ENCODE assay signal across 8 mouse cellular contexts in the genomic region with DNA sequence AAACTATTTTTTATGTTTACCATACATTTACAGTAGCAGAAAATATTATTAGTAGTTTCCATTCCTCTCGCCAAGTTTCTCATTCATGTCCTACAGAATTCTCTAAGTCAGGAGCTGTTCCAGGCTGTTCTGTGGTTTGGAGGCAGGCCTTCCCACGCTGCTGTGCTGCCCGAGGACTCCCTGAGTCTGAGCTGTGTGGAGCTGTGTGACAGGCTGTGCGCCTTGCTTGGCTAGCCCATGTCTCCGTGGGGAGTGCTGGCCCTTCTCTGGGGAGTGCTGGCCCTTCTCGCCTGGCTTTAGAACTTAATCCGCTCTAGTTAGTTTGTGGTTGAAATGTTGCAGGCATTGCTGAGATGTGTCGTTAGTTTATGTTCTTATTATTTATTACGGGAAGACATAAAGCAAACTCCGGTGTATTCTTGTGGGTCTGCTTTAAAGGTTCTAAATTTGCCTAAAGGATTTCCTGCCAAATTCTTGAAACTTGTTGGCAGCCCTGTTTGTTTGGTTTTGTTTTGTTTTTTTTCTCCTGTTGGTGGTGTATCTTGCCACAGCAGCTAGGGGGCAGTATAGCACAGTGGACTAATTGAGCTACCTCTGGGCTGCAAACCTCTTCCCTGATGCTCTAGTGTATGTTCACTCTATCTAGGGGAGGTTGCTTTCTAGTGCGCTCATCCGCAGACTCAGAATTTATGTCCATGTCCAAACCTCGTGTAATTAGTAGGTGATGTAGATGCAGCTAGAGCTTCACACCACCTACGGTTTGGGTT. TPM values are rescaled to one million over a fixed set of nuclear protein-coding genes. Genes with fewer than 3 reads are reported as not detected.
DNase-seq lines count a peak whose midpoint lies in the region; ATAC-seq and TF ChIP-seq lines count a peak whose summit lies in the region.

No protein-coding gene starts in this region.

- peak; percentile 80 for TF ChIP-seq CTCF in cerebellum, adult 2 months (IDR thresholded peaks at IDR 0.05; ENCODE audit: borderline replicate concordance, insufficient read depth, low read depth, low read length)

- 57% methylated on average over 14 of the region's 14 CpGs for WGBS in midbrain, embryonic 11.5 days
- 64% methylated on average over 14 of the region's 14 CpGs for WGBS in midbrain, embryonic 16.5 days
- WGBS in cerebellum, adult 2 months: 24% methylated on average over 14 of the region's 14 CpGs

- H3K9me3 ChIP-seq in midbrain, embryonic 11.5 days (ENCODE audit: control insufficient read depth, low read length): no peaks in the 10 kb centered on the region
- H3K9me3 ChIP-seq in midbrain, embryonic 16.5 days (replicated peaks; ENCODE audit: control insufficient read depth, low read length, poor library complexity, severe bottlenecking): no peaks in the 10 kb centered on the region

- no peak overlapping the region for H3K9ac ChIP-seq in midbrain, embryonic 11.5 days (ENCODE audit: low read length)
- no peak overlapping the region for H3K9ac ChIP-seq in midbrain, embryonic 16.5 days (ENCODE audit: low read depth, low read length)

- DNase-seq in midbrain, embryonic 11.5 days (ENCODE audit: low spot score, missing footprints): peak; percentile 91
- peak; percentile 75 for DNase-seq in Muller cell, postnatal 12 days (ENCODE audit: inconsistent ontology term)
- DNase-seq in cerebellum, adult 2 months: peak; percentile 62 to 70
- DNase-seq in layer of hippocampus, adult 11-12 months (ENCODE audit: low spot score): peak; percentile 59
- peak; percentile 55 for DNase-seq in mesoderm, embryonic 11.5 days (ENCODE audit: low read depth, low spot score)
- DNase-seq in urinary bladder, postnatal 4 days (ENCODE audit: low spot score in 2 of 2): no peak

- no peak overlapping the region for H3K27ac ChIP-seq in midbrain, embryonic 11.5 days (ENCODE audit: low read depth, low read length)
- no peak overlapping the region for H3K27ac ChIP-seq in midbrain, embryonic 16.5 days (ENCODE audit: low read length)
- H3K27ac ChIP-seq in cerebellum, adult 2 months (ENCODE audit: insufficient read depth, low read length): no peak overlapping the region

- TF ChIP-seq POLR2A in cerebellum, adult 2 months (IDR thresholded peaks at IDR 0.05; ENCODE audit: borderline replicate concordance, insufficient read depth, low read length): no peak

- ATAC-seq in midbrain, embryonic 11.5 days (ENCODE audit: low FRiP score): no peak
- ATAC-seq in midbrain, embryonic 16.5 days: no peak
- ATAC-seq in granulocyte monocyte progenitor cell, adult 5-6 weeks (replicated peaks; ENCODE audit: poor library complexity, severe bottlenecking): peak; percentile 60

- no peak overlapping the region for H3K4me2 ChIP-seq in midbrain, embryonic 11.5 days
- no peak overlapping the region for H3K4me2 ChIP-seq in midbrain, embryonic 16.5 days (ENCODE audit: low read length)

- peaks cover 18% of the 10 kb centered on the region for H3K4me1 ChIP-seq in midbrain, embryonic 11.5 days (ENCODE audit: control insufficient read depth, insufficient read depth, low read length)
- peaks cover 25% of the 10 kb centered on the region for H3K4me1 ChIP-seq in midbrain, embryonic 16.5 days (ENCODE audit: control insufficient read depth, insufficient read depth, low read length)
- H3K4me1 ChIP-seq in cerebellum, adult 2 months (ENCODE audit: control insufficient read depth, insufficient read depth, low read length): peaks cover 27% of the 10 kb centered on the region

- no peaks in the 10 kb centered on the region for H3K27me3 ChIP-seq in midbrain, embryonic 11.5 days (ENCODE audit: control insufficient read depth, insufficient read depth, low read length)
- no peaks in the 10 kb centered on the region for H3K27me3 ChIP-seq in midbrain, embryonic 16.5 days (ENCODE audit: control insufficient read depth, insufficient read depth, low read depth, low read length)
- no peaks in the 10 kb centered on the region for H3K27me3 ChIP-seq in cerebellum, adult 2 months (ENCODE audit: control insufficient read depth, insufficient read depth, low read length)

- no peak overlapping the region for H3K4me3 ChIP-seq in midbrain, embryonic 11.5 days (ENCODE audit: low read depth, low read length)
- H3K4me3 ChIP-seq in midbrain, embryonic 16.5 days (ENCODE audit: low read depth, low read length): no peak overlapping the region
- no peak overlapping the region for H3K4me3 ChIP-seq in cerebellum, adult 2 months (replicated peaks; ENCODE audit: insufficient read depth, low read depth, low read length)

- H3K36me3 ChIP-seq in midbrain, embryonic 11.5 days (ENCODE audit: control insufficient read depth, insufficient read depth, low read length): no peaks in the 10 kb centered on the region
- H3K36me3 ChIP-seq in midbrain, embryonic 16.5 days (ENCODE audit: control insufficient read depth, insufficient read depth, low read length): no peaks in the 10 kb centered on the region

RNA-seq across cellular contexts. Expression of a gene that starts 34.2 kb away (rescaled TPM):
- polyA plus RNA-seq in midbrain, embryonic 11.5 days (2014; fragmentation: Nextera tagmentation; extraction: Ambion mirVana): 9.0 and 9.8 TPM in 2 replicates
- 14.4 and 15.7 TPM in 2 replicates for polyA plus RNA-seq in midbrain, embryonic 16.5 days (2015; fragmentation: Nextera tagmentation; extraction: Ambion mirVana)
- 22.7 and 23.0 TPM in 2 replicates for polyA plus RNA-seq in cerebellum, adult 2 months (2012; rRNA removed)
- 42.0 and 50.1 TPM in 2 replicates for total RNA-seq in granulocyte monocyte progenitor cell, adult 5-6 weeks (2014; fragmentation: Nextera tagmentation)
- 23.8 and 27.4 TPM in 2 replicates for total RNA-seq in granulocyte monocyte progenitor cell, adult 5-6 weeks (2017)

Comparison
In these comparisons a context has a peak if more than half of its experiments do, and no peak if none do; other contexts are left out.
1. DNase-seq: peak in midbrain, embryonic 11.5 days (single experiment), Muller cell, postnatal 12 days (single experiment), cerebellum, adult 2 months (2 of 2), layer of hippocampus, adult 11-12 months (single experiment) and mesoderm, embryonic 11.5 days (single experiment); none in urinary bladder, postnatal 4 days (0 of 2).